Mouse (Mus musculus) right cerebral cortex, postnatal 14 days (tissue): ENCODE data around the gene Scml4.

Experiments used
- DNase-seq: peaks from one replicate; pipeline ENCODE4 v3.0.0; 2022

The Scml4 gene

DNA sequence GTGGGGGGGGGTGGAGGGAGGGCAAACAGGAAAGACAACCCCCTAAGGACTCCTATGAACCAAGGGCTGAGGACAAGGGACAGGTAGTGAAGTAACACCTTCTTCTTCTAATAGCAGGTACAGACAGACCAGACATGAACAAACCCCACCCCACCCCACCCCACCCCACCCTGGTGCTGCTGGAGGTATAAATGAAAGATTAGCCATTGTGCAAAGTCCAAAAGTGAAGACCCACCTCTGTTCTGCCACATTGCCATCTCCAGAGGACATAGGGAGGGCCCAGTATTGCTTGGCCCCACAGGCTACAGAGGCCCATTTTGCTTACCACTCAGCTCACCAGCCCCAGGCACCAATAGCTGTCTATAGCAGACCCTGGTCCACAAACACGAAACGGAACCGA lies 95.0 kb downstream of the Scml4 start:
- no peak for DNase-seq

DNA sequence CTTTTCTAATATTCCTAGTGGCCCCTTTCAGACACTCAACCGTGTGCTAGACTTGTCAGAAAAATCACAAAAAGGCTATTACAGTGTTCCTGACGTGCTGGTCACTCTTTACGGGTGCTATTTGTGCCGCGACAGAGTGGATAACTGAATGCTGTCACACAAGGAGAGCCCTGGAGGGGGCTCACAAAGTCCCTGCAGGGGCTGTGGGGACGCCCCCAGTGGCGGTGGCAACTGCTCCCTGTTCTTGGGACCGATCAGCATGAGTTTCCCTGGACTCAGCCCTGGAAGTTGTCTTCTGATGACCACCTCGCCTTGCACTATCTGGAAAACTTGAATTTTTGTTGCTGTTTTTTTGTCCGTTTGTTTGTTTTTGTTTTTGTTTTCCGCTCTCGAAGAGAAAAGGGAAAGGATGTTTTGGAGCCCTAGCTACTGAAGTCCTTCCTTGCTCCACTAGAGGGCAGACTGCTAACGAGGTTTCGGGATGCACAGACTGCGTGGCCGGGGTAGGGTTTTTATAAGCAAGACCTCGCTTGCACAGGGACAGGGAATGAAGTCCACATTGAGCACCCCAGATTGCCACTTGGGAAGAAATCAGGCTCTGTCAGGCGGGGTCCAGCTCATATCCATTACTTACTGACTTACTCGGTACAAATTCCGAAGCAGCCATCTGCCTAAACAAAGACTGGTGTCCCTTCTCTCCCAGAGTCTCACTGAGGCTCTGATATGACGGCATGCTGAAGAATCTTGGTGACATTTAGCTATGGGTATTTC lies 97.9 kb downstream of the Scml4 start:
- peak; percentile 67 for DNase-seq

DNA sequence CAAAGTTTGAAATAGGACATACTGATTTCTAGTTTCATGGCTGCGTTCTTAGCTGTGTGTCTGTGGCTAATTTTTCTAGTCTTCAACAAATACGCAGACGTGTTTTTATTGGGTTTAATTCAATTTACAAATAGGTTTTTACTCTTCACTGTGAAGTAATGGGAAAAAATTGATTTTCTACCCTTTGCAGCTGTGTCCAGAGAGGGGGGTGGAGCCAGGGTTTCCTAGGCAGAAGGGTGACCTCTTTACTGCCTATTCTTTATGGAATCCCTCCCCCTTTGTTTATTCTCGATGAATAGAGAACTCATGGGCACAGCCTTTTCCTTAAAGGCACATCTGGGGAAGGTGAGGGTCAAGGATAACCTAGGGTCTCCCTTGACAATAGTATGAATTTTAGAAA lies 98.5 kb downstream of the Scml4 start:
- DNase-seq = no peak

DNA sequence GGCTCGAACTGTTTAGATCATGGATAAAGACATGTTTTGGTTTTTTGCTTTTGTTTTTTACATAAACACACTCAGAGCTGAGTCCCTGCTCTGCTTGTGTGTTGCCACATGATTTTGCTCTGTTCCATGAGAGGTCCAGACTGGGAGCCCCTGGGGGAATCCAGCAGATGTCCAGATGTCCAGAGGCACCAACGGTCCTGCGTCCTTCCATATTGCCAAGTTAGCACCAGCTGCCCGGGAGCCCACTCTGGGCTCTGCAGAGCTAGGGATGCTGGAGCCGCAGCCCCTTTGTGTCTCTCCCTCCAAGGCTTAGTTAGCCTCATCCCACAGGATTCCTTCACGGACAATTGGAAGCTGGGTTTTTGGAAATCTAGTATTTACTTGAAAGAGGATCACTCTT lies 101.6 kb downstream of the Scml4 start:
- DNase-seq = no peak

DNA sequence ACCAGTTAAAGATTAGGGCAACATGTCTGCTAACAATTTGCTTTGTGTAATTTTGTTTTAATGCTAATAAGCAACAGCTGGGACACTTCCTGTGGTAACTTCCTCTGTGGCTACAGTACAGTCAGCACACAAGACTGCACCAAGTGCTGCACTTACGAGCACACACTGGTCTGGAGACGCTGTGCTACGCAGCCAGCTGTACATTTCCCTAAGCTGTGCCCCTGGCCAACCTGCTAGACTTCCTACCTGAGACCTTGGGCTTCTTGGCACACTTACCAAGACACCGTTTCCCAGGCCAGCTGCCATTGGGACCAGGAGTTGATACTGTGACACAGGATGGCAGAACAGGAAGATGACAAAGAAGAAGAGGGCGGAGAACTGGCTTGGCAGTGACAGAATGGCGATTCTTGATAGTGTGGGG lies 102.0 kb downstream of the Scml4 start:
- DNase-seq = no peak

DNA sequence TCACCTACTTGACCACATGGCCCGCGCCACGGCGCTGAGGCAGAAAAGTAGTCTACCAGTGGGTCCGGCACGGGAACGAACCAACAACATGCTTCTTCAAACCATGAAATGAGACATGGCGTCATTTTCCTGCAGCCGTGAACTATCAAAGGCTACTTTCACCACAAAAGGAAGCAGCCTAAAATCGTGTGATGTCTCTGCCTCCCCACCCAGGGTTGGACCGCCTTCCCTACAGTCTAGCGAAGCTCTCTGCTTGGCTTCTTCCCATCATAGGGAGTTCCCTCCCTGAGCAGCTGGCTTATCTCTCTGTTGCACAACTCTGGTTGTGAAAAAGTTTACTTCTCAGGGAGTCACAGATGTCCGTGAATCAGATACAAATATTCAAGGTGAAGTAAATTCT lies 102.5 kb downstream of the Scml4 start:
- no peak for DNase-seq

DNA sequence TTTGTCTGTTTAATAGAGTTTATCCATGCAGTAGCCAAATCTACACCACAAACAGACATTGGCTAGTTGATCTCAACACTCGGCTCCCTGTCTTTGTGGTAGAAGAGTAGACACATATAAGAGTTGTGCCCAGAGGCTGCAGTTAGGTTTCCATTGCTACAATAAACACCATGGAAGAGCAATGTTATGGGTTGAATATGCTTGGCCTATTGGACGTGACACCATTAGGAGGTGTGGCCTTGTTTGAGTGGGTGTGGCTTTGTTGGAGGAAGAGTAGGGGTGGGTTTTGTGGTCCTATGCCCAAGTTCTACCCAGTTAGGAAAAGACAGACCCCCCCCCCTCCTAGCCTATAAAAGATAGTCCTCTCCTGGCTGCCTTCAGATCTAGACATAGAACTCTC lies 102.9 kb downstream of the Scml4 start:
- no peak for DNase-seq

DNA sequence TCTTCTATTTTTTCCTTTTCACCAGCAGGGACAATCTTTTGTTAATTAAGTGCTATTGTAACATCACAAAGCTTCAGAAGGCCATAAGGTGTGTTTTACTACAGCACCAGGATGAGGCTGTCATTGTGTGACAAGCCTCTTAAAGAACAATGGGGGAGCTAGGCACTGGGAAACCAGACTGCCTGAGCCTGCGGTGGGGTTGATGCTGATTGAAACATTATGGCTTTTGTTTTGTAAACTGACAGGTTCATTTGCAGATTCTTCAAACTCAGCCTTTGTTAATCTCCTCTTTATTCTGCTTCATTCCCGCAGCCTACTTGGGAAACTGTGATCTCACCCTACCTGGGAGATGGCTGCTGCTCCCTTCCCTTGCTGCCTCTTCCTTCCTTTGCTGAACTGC lies 108.2 kb downstream of the Scml4 start:
- DNase-seq = no peak

DNA sequence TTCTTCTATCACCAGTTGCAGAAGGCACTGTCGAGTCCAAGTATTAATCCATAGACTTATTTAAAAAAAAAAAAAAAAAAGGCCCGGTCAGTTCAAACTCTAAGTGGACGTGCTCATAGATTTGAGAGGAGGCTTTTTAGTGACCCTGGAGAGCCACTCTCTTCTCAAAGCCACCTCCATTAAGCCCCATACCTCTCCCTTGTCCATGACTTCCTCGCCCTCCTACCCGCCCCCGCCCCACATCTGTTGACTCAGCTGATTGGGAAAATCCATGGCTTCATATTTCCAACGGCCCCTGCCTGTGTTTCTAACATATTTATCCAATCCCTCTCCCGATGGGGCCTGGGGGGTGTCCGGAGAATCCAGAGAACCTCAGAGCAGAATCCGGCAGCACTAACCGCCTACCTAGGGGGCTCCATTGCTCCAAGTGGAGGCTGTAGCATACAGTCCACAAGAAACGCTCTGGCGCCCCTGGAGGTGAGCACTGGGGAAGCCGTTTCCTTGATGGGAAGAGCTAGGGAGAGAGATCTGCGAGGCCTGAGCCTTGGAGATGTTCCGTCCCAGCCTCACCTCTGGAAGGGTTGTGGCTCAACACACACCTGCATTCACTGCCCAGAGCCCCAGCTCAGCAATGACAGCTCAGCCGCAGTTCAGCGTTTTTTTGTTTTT lies 112.5 kb downstream of the Scml4 start:
- peak; percentile 82 for DNase-seq

DNA sequence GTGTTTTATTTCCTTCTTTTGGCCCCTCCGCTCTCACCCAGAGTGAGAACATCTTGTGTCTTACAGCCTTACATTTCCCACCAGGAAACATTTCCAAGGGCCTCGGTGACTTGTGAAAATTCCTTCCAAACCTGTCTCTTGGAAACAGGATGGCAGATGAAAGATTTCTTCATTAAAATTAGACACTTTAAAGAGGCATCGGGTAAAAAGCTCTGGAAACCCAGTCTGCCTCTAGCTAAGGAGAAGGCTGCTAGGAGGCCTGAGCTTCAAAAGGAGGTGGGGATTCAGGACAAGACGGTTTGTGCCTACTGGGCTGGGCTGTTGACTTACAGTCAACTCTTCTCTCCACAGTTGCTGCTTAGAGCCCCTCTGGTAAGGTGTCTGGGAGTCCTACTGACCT lies 113.4 kb downstream of the Scml4 start:
- no peak for DNase-seq

DNA sequence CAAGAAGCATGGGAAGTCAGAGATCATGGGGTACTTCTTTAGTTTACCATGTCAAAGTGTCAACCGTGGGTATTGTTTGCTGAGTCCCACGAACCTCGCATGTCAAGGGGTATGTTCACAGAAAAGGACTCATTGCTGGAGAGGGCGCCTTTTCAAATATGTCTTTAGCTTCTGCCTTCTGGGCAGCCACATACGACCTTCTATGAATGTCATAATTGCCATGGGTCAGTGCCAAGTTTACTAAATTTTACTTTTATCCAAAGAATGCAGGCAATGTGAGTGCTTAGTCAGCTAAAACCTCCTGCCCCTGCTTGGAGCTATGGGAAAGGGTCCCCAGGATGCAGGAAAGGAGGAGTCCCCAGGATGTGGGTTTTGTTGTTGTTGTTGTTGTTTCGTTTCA lies 116.4 kb downstream of the Scml4 start:
- no peak for DNase-seq

DNA sequence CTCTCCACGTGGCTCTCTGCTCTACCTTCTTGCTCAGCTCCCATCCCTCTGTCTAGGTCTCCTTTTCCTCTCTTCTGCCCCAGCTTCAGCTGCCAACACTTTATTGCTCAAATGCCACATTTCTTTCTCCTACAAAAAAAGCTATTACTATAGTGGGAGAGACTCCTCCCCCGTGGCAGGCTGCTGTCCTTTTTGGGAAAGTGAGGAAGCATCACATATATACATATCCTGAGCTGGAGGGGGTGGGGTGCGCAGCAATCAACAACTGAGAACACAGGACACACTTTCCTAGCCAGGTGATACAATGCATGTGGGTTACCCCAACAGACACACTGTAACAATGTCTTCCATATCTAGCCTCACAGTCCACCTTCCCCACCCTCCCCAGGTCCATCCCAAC lies 118.2 kb downstream of the Scml4 start:
- no peak for DNase-seq

DNA sequence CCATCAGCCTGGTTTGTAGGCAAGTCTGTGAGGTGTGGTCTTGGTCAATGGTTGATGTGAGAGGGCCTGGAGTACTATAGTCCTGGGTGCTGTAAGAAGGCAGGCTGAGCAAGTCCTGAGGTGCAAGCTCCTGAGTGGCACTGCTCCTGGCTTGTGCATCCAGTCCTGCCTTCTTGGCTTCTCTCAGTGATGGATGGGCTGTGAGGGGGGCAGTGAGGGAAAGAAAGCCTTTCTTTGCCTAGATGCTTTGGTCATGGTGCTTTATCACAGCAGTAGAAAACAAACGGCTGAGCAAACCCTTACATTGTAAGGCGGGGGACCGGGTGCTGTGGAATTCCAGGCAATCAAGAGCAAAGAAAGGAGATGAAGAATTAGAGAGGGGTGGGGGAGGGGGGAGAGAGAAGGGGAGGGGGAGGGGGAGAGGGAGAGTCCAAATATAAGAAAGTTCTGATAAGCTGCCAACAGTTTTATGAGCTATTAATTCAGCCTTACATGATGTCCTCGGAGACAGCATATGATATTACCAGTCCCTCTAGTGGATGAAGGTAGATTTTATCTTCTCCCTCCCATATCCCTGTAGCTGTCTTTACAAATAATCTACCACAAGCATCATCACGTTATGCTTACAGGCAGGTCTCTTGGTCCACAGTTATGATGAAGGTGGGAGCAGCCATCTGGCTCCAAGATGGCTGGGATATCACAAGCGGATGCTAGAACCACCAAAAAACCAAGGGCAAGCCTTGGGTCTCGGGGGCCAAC lies 121.0 kb downstream of the Scml4 start:
- no peak for DNase-seq

DNA sequence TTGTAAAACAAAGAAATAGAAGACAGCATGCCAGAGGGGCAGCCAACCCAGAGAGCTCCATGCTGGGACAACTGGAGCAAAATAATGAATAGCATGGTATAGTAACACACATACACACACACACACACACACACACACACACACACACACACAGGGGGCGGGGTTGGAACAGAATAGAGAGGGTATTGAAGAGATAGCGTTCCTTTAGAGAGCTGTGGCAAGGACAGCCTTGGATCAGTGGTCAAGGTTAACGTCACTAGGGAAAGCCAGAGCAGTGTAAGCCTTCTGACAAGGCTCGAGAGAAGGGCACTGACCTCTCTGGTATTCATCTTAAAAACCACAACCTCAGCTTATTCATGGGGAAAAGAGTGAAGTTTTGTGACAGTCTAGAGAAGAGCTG lies 124.7 kb downstream of the Scml4 start:
- no peak for DNase-seq

DNA sequence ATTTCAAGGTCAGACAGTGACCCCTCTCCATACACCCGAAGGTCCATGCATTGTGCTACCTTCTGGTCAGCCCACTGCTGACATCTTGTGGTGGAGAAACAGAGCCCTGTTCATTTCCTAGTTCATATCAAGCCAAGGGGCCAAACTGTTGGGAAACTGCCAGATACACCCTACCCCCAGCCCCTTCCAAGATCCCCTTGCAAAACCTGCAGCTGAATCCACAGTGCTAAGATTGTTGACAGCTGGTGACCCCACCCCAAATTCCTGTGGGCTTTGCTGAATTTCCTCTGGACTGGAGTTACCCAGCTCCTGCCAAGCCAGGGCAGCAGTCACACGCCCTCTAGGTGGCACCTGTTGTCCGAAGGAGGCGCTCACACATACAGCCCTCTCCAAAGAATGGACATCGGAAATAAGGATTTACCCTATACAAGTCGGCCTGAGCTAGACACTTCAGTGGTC lies 127.5 kb downstream of the Scml4 start:
- no peak for DNase-seq

DNA sequence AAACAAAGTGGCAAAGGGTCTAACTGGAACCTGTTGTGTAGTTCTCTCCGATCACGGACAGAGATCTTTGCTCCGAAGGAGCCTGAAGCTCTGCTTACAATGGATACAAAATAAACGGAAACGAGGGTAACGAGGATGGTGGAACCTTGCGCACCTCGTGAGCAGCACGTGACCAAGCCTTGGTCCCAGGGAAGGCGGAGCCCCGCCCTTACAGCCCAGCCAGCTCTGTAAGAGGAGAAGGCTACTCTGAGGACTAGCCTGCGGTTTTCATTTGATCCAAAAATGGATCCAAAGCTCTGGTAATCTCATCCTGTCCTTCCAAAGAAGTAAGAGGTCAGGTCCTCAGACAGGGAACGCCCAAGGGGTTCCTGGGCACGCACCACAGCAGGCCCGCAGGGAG lies 128.5 kb downstream of the Scml4 start:
- DNase-seq = no peak

DNA sequence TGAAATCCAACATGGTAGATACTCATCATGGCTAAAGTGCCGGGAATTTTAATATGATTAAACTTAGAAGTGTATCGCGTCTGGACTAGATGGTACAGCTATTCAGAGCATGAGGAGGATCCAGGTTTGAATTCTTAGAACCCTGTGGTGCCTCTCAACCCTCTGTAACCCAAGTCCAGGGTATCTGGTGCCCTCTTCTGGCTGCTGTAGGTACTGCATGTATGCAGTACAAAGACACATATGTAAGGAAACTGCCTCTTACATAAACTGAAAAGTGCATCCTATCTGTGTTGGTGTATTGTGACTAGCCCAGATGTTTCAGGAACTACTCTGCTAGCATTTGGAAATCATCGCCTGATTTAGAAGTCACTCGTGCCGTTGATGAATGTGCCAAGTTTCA lies 129.7 kb downstream of the Scml4 start:
- peak; percentile 59 for DNase-seq

DNA sequence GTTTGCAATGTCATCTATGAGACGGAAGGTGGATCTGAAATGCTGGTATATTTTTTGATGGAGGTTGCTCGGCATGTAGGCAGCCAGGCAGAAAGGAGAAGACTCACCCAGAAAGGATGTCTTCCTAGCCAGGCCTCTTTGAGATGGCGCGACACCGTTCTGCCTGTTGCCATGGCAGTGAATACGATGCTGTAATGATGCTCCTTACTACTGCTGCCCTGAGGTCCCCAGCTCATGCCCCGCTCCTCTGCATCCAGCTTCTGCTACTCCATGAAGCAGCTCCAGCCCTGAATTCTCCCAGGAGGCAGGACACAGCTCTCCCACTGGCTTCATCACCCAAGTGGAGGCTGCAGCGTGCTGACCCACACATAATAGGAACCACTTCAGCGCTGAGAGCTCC lies 130.8 kb downstream of the Scml4 start:
- no peak for DNase-seq

DNA sequence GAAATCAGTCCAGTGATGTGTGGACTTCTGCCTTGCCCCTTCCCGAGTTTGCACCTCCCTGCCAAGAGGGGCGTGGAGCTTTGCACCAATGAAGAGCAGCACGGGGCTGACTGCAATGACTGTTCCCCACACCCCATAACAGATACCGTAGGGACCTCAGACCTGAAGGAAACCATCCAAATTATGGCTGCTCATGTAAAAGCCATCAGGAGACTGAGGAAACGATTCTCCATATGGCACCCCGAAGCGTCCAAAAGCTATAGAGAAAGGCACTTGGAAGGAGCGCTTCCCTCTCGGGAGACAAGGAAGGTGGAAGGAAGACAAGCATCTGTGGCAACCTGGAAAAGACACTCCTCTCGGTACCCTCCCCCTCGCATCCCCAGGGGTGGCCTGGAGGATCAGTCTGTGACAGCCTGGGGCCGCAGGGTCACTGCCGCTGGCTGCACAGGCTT lies 134.2 kb downstream of the Scml4 start:
- no peak for DNase-seq

DNA sequence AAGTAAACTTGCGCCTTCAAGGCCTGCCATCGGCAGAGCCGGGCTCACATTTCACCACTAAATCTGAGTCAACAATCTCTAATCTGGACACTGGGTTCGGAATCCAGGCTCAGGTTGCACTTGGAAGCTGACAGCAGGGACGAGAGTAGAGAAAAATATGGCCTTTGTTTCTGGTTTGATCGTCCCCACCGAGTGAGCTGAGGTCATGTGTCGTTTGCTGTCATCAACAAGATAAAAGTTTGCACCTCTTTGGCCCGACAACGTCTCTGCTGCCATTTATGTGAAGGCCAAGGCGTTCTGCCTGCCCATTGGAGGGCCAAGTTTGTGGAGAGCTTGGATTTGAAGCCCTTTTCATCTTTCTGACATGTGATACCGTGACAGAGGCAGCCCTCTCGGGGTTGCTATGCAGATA lies 135.3 kb downstream of the Scml4 start:
- no peak for DNase-seq

DNA sequence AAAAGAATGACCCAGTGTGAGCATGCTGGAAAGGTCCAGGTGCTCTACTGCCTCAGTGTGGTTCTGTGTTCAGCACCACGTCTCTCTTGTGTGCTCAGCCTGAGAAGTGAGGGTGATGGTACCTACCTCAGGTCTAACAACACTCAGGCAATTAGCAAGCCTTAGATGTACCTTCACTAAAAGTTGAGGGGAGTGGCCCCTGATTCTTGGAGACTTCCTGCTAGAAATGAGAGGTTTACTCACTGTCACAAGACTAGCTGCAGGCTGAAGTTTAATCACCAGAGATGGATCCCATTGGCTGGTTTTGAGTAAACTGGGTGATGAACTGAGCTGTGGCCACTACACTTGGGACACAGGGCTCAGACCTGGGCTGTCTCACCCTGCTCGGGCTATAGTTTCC lies 137.1 kb downstream of the Scml4 start:
- DNase-seq = no peak

DNA sequence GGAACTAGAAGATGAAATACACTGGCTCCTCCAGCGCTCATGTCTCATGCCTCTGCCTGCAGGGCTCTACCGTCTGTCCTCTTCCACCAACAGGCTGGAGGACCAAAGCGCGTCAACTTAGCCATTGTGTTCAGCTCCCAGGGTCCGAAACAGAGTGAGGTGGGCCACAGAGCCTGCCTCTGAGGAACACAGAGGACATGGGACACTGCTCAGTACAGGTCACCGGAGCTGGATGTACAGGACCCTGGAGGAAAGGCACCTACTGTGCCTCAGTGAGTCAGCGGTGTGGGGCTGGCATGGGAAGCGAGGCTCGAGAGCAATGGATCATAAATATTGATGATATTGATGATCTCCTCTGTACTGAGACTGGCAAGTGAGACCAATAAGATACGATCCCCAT lies 139.2 kb downstream of the Scml4 start:
- DNase-seq = no peak

DNA sequence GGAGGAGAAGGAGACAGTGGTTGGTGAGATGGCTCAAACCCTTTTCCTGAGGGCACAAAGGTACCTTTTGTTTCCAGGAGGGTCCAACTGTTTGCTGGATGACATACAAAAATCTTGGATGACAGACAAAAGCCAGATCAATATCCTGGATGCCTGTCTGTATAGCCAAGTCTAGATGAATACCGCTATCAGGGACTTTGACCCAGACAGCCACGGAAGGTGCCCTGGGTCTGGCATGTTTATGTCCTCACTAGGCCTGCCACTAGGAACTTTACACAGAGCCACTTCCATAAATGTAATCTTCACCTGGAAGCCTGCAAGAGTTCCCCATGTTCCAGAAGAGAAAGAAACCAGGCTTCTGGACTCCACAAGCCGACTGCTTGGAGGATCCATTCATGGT lies 141.3 kb downstream of the Scml4 start:
- DNase-seq = no peak
